Mouse (Mus musculus) left cerebral cortex, adult 11 months (tissue): ENCODE results near the gene Rasa4.
"Not testable (repeated sequence)": the region's sequence is repeated elsewhere in the genome, so short reads cannot be mapped to it uniquely, and the experiment has no call there.

Experiments
- DNase-seq: peaks from one replicate; pipeline ENCODE4 v3.0.0; 2022; ENCODE audit warnings: low spot score

Gene Rasa4

GRCm38 (mm10) chr5:136083669-136084107 is at the start of gene Rasa4:
TSS of gene Rasa4 (plus strand) at chr5:136083916.
- DNase-seq = peak; percentile 90

GRCm38 (mm10) chr5:136034868-136035267 is 48.8 kb upstream of the Rasa4 start:
- DNase-seq = no peak

GRCm38 (mm10) chr5:136035285-136035684 is 48.4 kb upstream of the Rasa4 start:
- no peak for DNase-seq

GRCm38 (mm10) chr5:136036667-136037066 is 47.0 kb upstream of the Rasa4 start:
- no peak for DNase-seq

- no peak for DNase-seq
Observed at GRCm38 (mm10) chr5:136038258-136039214, 45.2 kb upstream of the Rasa4 start, which contains the start of gene Upk3b. TSS of gene Upk3b (plus strand) at chr5:136038496.

GRCm38 (mm10) chr5:136040210-136040609 is 43.5 kb upstream of the Rasa4 start:
- no peak for DNase-seq

GRCm38 (mm10) chr5:136041260-136041659 is 42.5 kb upstream of the Rasa4 start:
- DNase-seq = no peak

GRCm38 (mm10) chr5:136041666-136042065 is 42.0 kb upstream of the Rasa4 start:
- DNase-seq = no peak

- no peak for DNase-seq
Observed at GRCm38 (mm10) chr5:136044865-136045264, 38.9 kb upstream of the Rasa4 start.

GRCm38 (mm10) chr5:136045408-136045807 is 38.3 kb upstream of the Rasa4 start:
- DNase-seq = no peak

GRCm38 (mm10) chr5:136045987-136046386 is 37.7 kb upstream of the Rasa4 start:
- DNase-seq = peak; percentile 47

- DNase-seq = not testable (repeated sequence)
Observed at GRCm38 (mm10) chr5:136048541-136048940, 35.2 kb upstream of the Rasa4 start.

GRCm38 (mm10) chr5:136049926-136050325 is 33.8 kb upstream of the Rasa4 start:
- DNase-seq = no peak

- no peak for DNase-seq
Observed at GRCm38 (mm10) chr5:136051231-136052085, 32.3 kb upstream of the Rasa4 start.

GRCm38 (mm10) chr5:136052861-136053655 is 30.7 kb upstream of the Rasa4 start:
- DNase-seq = no peak

GRCm38 (mm10) chr5:136054301-136055077 is 29.2 kb upstream of the Rasa4 start, which contains the start of gene Upk3bl:
TSS of gene Upk3bl (plus strand) at chr5:136054492.
- no peak for DNase-seq

- no peak for DNase-seq
Observed at GRCm38 (mm10) chr5:136056062-136056461, 27.7 kb upstream of the Rasa4 start.

GRCm38 (mm10) chr5:136057085-136057484 is 26.6 kb upstream of the Rasa4 start:
- no peak for DNase-seq

- no peak for DNase-seq
Observed at GRCm38 (mm10) chr5:136061567-136061966, 22.1 kb upstream of the Rasa4 start.

- no peak for DNase-seq
Observed at GRCm38 (mm10) chr5:136063920-136064319, 19.8 kb upstream of the Rasa4 start.
